Mouse (Mus musculus): ENCODE results near the gene Fance.

DNA sequence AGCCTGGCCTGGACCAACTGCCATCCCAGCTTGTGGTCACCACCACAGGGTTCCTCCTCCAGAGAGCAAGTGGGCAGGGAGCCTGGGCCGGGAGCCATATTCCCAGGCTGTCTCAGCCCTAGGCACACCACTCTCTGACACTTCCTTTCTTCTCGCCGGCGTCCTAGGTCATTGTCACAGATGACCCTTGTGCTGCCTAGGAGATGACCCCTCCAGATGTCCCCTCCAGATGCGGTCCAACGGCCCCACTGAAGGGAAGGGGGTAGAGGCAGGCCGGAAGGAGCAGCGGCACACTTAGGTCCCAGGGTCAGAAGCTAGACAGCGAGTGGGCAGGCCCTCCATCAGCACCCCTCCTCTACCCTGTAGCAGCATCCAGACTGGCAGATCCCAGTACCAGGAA is 13.0 kb upstream of the Fance start:
- TF ChIP-seq GATA1 (IDR thresholded peaks at IDR 0.05; ENCODE audit: borderline replicate concordance, low read length) = no peak
- TF ChIP-seq FLI1 (IDR thresholded peaks at IDR 0.05; ENCODE audit: low read length) = no peak

Measured in megakaryocyte, embryonic 14.5 days (primary cell).